Mouse (Mus musculus) forebrain, embryonic 11.5 days (tissue): ENCODE data around the gene Fkbp14. TPM values are rescaled to one million over a fixed set of nuclear protein-coding genes. Genes with fewer than 3 reads are reported as not detected.

Experiments
- ATAC-seq: fragments of 200-750 bp; cut with Nextera tagmentation; replicated peaks from 2 replicates; pipeline ENCODE4 v1.8.0; 2017; ENCODE audit warnings: moderate TSS enrichment; ENCODE audit not compliant: low FRiP score
- DNase-seq: peaks from one replicate; pipeline ENCODE4 v3.0.0-alpha.2; 2017; ENCODE audit warnings: low spot score
- H3K27ac ChIP-seq: fragments of 300-500 bp; sonication (generic); 2 replicates; pipeline ENCODE4 v1.5.1; 2014; ENCODE audit warnings: low read depth, low read length
- H3K27me3 ChIP-seq: fragments of 300-500 bp; sonication (generic); 2 replicates; pipeline ENCODE4 v1.6.1; 2014; ENCODE audit warnings: mild to moderate bottlenecking, low read length, mixed read lengths; ENCODE audit not compliant: control insufficient read depth, insufficient read depth
- H3K36me3 ChIP-seq: fragments of 300-500 bp; sonication (generic); 2 replicates; pipeline ENCODE4 v1.6.1; 2014; ENCODE audit warnings: mild to moderate bottlenecking, low read length, moderate library complexity, mixed read lengths; ENCODE audit not compliant: control insufficient read depth, insufficient read depth
- H3K4me1 ChIP-seq: fragments of 300-500 bp; sonication (generic); replicated peaks from 2 replicates; pipeline ENCODE4 v1.6.1; 2014; ENCODE audit warnings: low read length, mixed read lengths; ENCODE audit not compliant: control insufficient read depth, insufficient read depth
- H3K4me2 ChIP-seq: fragments of 300-500 bp; sonication (generic); 2 replicates; pipeline ENCODE4 v1.6.1; 2014; ENCODE audit warnings: low read depth, mild to moderate bottlenecking, low read length, moderate library complexity, mixed read lengths; ENCODE audit not compliant: severe bottlenecking
- H3K4me3 ChIP-seq: fragments of 300-500 bp; sonication (generic); 2 replicates; pipeline ENCODE4 v1.5.1; 2014; ENCODE audit warnings: low read depth, low read length
- H3K9ac ChIP-seq: fragments of 300-500 bp; sonication (generic); 2 replicates; pipeline ENCODE4 v1.6.1; 2014; ENCODE audit warnings: low read length
- H3K9me3 ChIP-seq: fragments of 300-500 bp; sonication (generic); 2 replicates; pipeline ENCODE4 v1.6.1; 2016; ENCODE audit warnings: low read length, mixed read lengths; ENCODE audit not compliant: control insufficient read depth
- WGBS: fragments of 180-500 bp; shearing (Covaris S2); extraction: QIAGEN DNeasy Blood & Tissue Kit; methylation state at CpG from one replicate; pipeline ENCODE4 v1.1.7; 2014; 5-methylcytosine and 5-hydroxymethylcytosine counted together
- polyA plus RNA-seq: library from polyadenylated mRNA; unstranded; fragments of >200 nt; fragmentation: Nextera tagmentation; extraction: Ambion mirVana; gene quantifications from 2 replicates; pipeline ENCODE4 v1.2.1, GENCODE M21; 2014

Gene Fkbp14
- polyA plus RNA-seq, 1 experiment from 2014 or later = 18.8 TPM

GRCm38 (mm10) chr6:54548314-54549019 lies 48.6 kb downstream of the Fkbp14 start:
- no peak for ATAC-seq

GRCm38 (mm10) chr6:54543646-54544045 lies 53.5 kb downstream of the Fkbp14 start:
- ATAC-seq (no peak), DNase-seq (no peak)
- H3K27me3 ChIP-seq = no peaks in the 10 kb centered on the region
- 86% methylated on average over 2 of the region's 2 CpGs for WGBS
- H3K4me2 ChIP-seq = no peak overlapping the region
- H3K4me1 ChIP-seq = peaks cover 24% of the 10 kb centered on the region
- no peaks in the 10 kb centered on the region; the same call in 1 of the 2 replicates for H3K9me3 ChIP-seq
- H3K4me3 ChIP-seq = no peak overlapping the region
- no peak overlapping the region for H3K27ac ChIP-seq
- no peak overlapping the region for H3K9ac ChIP-seq
- peaks cover 8% of the 10 kb centered on the region; the same call in 1 of the 2 replicates for H3K36me3 ChIP-seq

More at GRCm38 (mm10) chr6:54548314-54549019, 48.6 kb downstream of the Fkbp14 start:
- Histone ChIP-seq H3K4me2 (no peak overlapping the region), H3K27ac (no peak overlapping the region), H3K4me1 (peaks cover 11% of the 10 kb centered on the region), H3K9me3 (no peaks in the 10 kb centered on the region), H3K4me3 (no peak overlapping the region), H3K9ac (no peak overlapping the region), H3K27me3 (no peaks in the 10 kb centered on the region), H3K36me3 (peaks cover 5% of the 10 kb centered on the region; the same call in 1 of the 2 replicates)
- DNase-seq = no peak
- 88% methylated on average over 13 of the region's 13 CpGs for WGBS

GRCm38 (mm10) chr6:54542836-54543235 lies 54.3 kb downstream of the Fkbp14 start:
- no peak overlapping the region for H3K4me2 ChIP-seq
- no peaks in the 10 kb centered on the region; the same call in 1 of the 2 replicates for H3K9me3 ChIP-seq
- no peak overlapping the region for H3K4me3 ChIP-seq
- ATAC-seq = no peak
- no peak for DNase-seq
- H3K9ac ChIP-seq = no peak overlapping the region
- WGBS = 82% methylated on average over 7 of the region's 7 CpGs
- H3K4me1 ChIP-seq = peaks cover 30% of the 10 kb centered on the region
- H3K36me3 ChIP-seq = peaks cover 8% of the 10 kb centered on the region; the same call in 1 of the 2 replicates
- H3K27ac ChIP-seq = no peak overlapping the region
- no peaks in the 10 kb centered on the region for H3K27me3 ChIP-seq

GRCm38 (mm10) chr6:54540252-54540887 lies 56.7 kb downstream of the Fkbp14 start:
- no peak overlapping the region for H3K4me3 ChIP-seq
- no peak overlapping the region for H3K4me2 ChIP-seq
- H3K9ac ChIP-seq = no peak overlapping the region
- DNase-seq (no peak), ATAC-seq (no peak)
- H3K27ac ChIP-seq = 0 out of 2 replicates have a peak overlapping the region, but pooled peaks have one; percentile 39
- 45% methylated on average over 9 of the region's 9 CpGs for WGBS
- peaks cover 30% of the 10 kb centered on the region for H3K4me1 ChIP-seq
- H3K27me3 ChIP-seq = no peaks in the 10 kb centered on the region
- peaks cover 8% of the 10 kb centered on the region; the same call in 1 of the 2 replicates for H3K36me3 ChIP-seq
- H3K9me3 ChIP-seq = no peaks in the 10 kb centered on the region; the same call in 1 of the 2 replicates

- Histone ChIP-seq H3K4me2 (no peak overlapping the region), H3K27me3 (no peaks in the 10 kb centered on the region), H3K4me1 (peaks cover 30% of the 10 kb centered on the region), H3K9me3 (no peaks in the 10 kb centered on the region; the same call in 1 of the 2 replicates), H3K4me3 (no peak overlapping the region), H3K9ac (no peak overlapping the region), H3K36me3 (peaks cover 8% of the 10 kb centered on the region; the same call in 1 of the 2 replicates), H3K27ac (peak overlapping the region; percentile 64; the same call in 1 of the 2 replicates)
- no peak for ATAC-seq
- no peak for DNase-seq
- 76% methylated on average over 7 of the region's 7 CpGs for WGBS
Measured at GRCm38 (mm10) chr6:54539396-54539795, 57.7 kb downstream of the Fkbp14 start.

GRCm38 (mm10) chr6:54538773-54539173 lies 58.3 kb downstream of the Fkbp14 start:
- DNase-seq = peak; percentile 63
- no peak overlapping the region for H3K4me2 ChIP-seq
- 2% methylated on average over 3 of the region's 3 CpGs for WGBS
- H3K36me3 ChIP-seq = peaks cover 6% of the 10 kb centered on the region; the same call in 1 of the 2 replicates
- no peak overlapping the region for H3K4me3 ChIP-seq
- ATAC-seq = peak; percentile 60
- peaks cover 30% of the 10 kb centered on the region for H3K4me1 ChIP-seq
- peak overlapping the region; percentile 64; the same call in 1 of the 2 replicates for H3K27ac ChIP-seq
- H3K27me3 ChIP-seq = no peaks in the 10 kb centered on the region
- peak overlapping the region; percentile 17; the same call in 1 of the 2 replicates for H3K9ac ChIP-seq
- no peaks in the 10 kb centered on the region; the same call in 1 of the 2 replicates for H3K9me3 ChIP-seq

GRCm38 (mm10) chr6:54537053-54537452 lies 60.1 kb downstream of the Fkbp14 start:
- no peak overlapping the region for H3K4me2 ChIP-seq
- no peaks in the 10 kb centered on the region for H3K27me3 ChIP-seq
- 84% methylated on average over 7 of the region's 7 CpGs for WGBS
- no peaks in the 10 kb centered on the region; the same call in 1 of the 2 replicates for H3K36me3 ChIP-seq
- DNase-seq = no peak
- no peak overlapping the region for H3K4me3 ChIP-seq
- H3K9ac ChIP-seq = no peak overlapping the region
- H3K4me1 ChIP-seq = peaks cover 26% of the 10 kb centered on the region
- H3K27ac ChIP-seq = no peak overlapping the region
- no peaks in the 10 kb centered on the region for H3K9me3 ChIP-seq
- ATAC-seq = no peak

GRCm38 (mm10) chr6:54535485-54535884 lies 61.6 kb downstream of the Fkbp14 start:
- Histone ChIP-seq H3K27ac (no peak overlapping the region), H3K27me3 (no peaks in the 10 kb centered on the region), H3K9ac (no peak overlapping the region), H3K36me3 (no peaks in the 10 kb centered on the region), H3K4me1 (peaks cover 22% of the 10 kb centered on the region), H3K4me2 (no peak overlapping the region), H3K4me3 (no peak overlapping the region), H3K9me3 (no peaks in the 10 kb centered on the region)
- DNase-seq (no peak), ATAC-seq (no peak)
- WGBS = 89% methylated on average over 4 of the region's 4 CpGs
